Mouse (Mus musculus) embryonic stem cell, embryonic (primary cell): ENCODE data around the gene Flnb.

Source experiments
- CTCF ChIA-PET, 4 experiments: fragments of 300-600 bp in 2 of 4; fragments of 350-600 bp in 2 of 4; sonication (Branson Sonifier 250); formaldehyde crosslinking; loops; one replicate each; lab custom pipeline; 2022; ENCODE audit warnings: inconsistent platforms in 2 of 4; lab: Charles Lee
- POLR2A ChIA-PET, 4 experiments: fragments of 300-600 bp in 2 of 4; fragments of 350-600 bp in 2 of 4; sonication (Branson Sonifier 250); formaldehyde crosslinking; loops; one replicate each; lab custom pipeline; 2022; ENCODE audit warnings: antibody characterized with exemption in 4 of 4, inconsistent platforms in 1 of 4; lab: Charles Lee

Flnb gene

GRCm38 (mm10) chr14:7934166-7934565, 116.4 kb downstream of the Flnb start:
- CTCF ChIA-PET: interaction anchor here in 1 of 4 experiments (0.8 to 1.4 kb wide), 3 partner anchors 10 to 63 kb away, joined by 3 to 4 read pairs (median 3); no protein-coding TSS in a partner anchor
- POLR2A ChIA-PET: interaction anchor here in 3 of 4 experiments (0.8 to 37.5 kb wide), 8 partner anchors 8 to 279 kb away, joined by 3 to 558 read pairs (median 8); partner anchors contain the start of gene Gm45521 (in 2 of the 3)

DNA sequence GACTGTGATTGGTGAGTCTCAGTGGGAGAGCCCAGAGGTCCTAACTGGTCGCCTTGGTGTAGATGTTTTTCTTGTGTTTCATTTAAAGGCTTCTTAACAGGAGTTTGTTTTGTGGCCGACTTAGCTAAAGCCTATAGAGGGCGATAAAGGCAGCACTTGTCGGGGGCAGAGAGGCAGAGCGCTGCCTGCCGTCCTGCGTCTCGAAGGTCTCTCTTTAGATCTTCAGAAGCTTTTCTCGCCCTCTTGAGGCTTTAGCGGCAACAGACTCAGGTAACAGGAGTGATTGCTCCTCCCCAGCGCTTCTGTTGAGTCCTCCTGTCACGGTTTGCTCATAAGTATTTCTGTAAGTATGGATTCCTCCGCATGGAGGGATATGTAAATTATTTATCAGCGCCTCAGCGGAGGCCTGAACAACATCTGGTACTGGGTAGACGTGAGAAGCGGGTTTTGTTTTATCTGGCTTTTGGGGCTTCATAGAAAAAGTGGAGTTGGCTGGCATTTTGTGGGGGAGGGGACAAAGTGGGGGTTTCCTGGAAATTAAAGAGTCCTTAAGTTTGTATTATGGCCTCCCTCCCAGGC, 119.4 kb downstream of the Flnb start:
- CTCF ChIA-PET: interaction anchor here (0.5 to 2.1 kb wide), 29 partner anchors 8 to 131 kb away, joined by 3 to 10 read pairs (median 4); partner anchors contain the start of genes Dnase1l3 (in 2 of the 4), Flnb (in 1 of the 4) and Gm45521 (in 1 of the 4)
- POLR2A ChIA-PET: interaction anchor here (0.6 to 37.5 kb wide), 19 partner anchors 1 to 119 kb away, joined by 3 to 558 read pairs (median 4); partner anchors contain the start of genes Flnb (in 2 of the 4) and Gm45521 (in 2 of the 4)

- CTCF ChIA-PET: interaction anchor here in 2 of 4 experiments (1.4 to 1.9 kb wide), 3 partner anchors 26 to 127 kb away, joined by 3 to 6 read pairs (median 5); no protein-coding TSS in a partner anchor
- POLR2A ChIA-PET: interaction anchor here in 3 of 4 experiments (0.6 to 37.5 kb wide), 10 partner anchors 1 to 274 kb away, joined by 3 to 558 read pairs (median 6); partner anchors contain the start of genes Gm45521 (in 2 of the 3) and Flnb (in 1 of the 3)
Observed at GRCm38 (mm10) chr14:7938809-7939784, 121.3 kb downstream of the Flnb start.

- POLR2A ChIA-PET: interaction anchor here in 3 of 4 experiments (0.7 to 37.5 kb wide), 15 partner anchors 3 to 150 kb away, joined by 3 to 558 read pairs (median 5); partner anchors contain the start of genes Gm45521 (in 2 of the 3), Flnb (in 1 of the 3) and Gm26661 (in 1 of the 3)
- CTCF ChIA-PET: interaction anchor here in 2 of 4 experiments (0.6 to 1.2 kb wide), 2 partner anchors 10 to 26 kb away, joined by 3 to 6 read pairs; no protein-coding TSS in a partner anchor
Observed at GRCm38 (mm10) chr14:7941413-7941812, 123.7 kb downstream of the Flnb start.

- ChIA-PET CTCF (interaction anchor here in 3 of 4 experiments (0.5 to 2.1 kb wide), 5 partner anchors 10 to 54 kb away, joined by 6 to 9 read pairs (median 7); partner anchors contain the start of gene Gm45521 (in 1 of the 3)), POLR2A (interaction anchor here in 3 of 4 experiments (1.0 to 37.5 kb wide), 16 partner anchors 5 to 140 kb away, joined by 3 to 558 read pairs (median 6); partner anchors contain the start of genes Gm45521 (in 3 of the 3) and Dnase1l3 (in 1 of the 3))
Observed at GRCm38 (mm10) chr14:7943101-7943800, 125.5 kb downstream of the Flnb start.

DNA sequence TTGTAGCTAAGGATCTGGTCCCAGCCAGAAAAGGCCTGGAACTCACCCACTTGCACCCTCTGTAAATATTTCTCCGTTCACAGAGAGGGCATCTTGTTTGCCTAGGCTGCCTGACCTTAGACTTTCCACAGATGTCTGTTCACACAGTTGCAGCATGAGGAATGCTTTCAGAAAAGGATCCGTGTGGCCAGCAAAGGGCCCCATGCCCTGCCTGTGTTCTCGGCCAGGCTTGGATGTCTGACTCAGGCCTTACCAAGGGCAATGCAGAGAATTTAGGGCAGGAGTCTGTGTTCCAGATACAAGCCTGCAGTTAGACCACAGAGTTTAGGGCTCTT, 126.0 kb downstream of the Flnb start:
- POLR2A ChIA-PET: interaction anchor here in 3 of 4 experiments (0.6 to 37.5 kb wide), 19 partner anchors 6 to 141 kb away, joined by 3 to 558 read pairs (median 3); partner anchors contain the start of genes Gm45521 (in 3 of the 3) and Dnase1l3 (in 1 of the 3)

DNA sequence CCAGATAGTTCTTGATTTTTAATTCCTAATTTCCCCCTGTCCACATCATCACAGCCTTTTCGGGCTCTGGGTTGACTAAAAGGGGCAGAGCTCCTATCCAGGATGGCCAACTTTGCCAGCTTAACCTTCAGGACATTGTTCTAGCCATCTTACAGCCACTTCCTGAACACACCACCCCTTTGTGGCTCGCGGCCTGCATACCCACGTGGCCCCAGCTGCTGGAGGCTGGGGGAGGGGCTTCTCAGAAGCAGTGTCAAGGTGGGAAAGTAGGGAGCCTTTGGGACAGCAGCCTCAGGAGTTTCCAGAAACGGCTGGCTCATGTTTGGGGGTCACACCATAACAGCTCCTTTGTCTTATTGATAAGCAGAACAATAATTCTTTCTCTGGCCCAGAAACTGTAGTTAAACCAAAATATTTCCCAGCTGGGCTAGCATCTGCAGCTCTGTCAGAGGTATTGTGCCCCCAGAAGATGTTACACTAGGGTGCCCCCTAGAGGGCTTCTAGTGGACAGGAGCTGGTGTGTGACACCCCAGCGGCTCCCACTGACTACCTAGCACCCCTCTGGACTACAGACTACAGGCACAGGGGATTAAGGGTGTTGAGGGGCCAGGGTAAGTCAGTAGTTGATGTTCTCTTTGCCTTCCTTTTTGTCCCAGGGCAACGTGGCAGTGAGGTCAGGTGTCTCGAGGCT, 126.7 kb downstream of the Flnb start:
- CTCF ChIA-PET: interaction anchor here (0.6 to 2.4 kb wide), 31 partner anchors 8 to 153 kb away, joined by 3 to 18 read pairs (median 4); partner anchors contain the start of genes Gm45521 (in 2 of the 4), Dnase1l3 (in 1 of the 4), Flnb (in 1 of the 4) and Gm26661 (in 1 of the 4)
- POLR2A ChIA-PET: interaction anchor here in 3 of 4 experiments (0.6 to 37.5 kb wide), 22 partner anchors 6 to 142 kb away, joined by 3 to 558 read pairs (median 4); partner anchors contain the start of gene Gm45521 (in 3 of the 3)

More for the DNA sequence above, 126.0 kb downstream of the Flnb start:
- CTCF ChIA-PET: interaction anchor here (0.7 to 2.1 kb wide), 12 partner anchors 9 to 93 kb away, joined by 3 to 17 read pairs (median 6); partner anchors contain the start of gene Gm45521 (in 1 of the 4)

GRCm38 (mm10) chr14:7945261-7945660, 127.5 kb downstream of the Flnb start:
- ChIA-PET POLR2A (interaction anchor here in 3 of 4 experiments (0.7 to 37.5 kb wide), 16 partner anchors 7 to 143 kb away, joined by 3 to 558 read pairs (median 5); partner anchors contain the start of gene Gm45521 (in 3 of the 3)), CTCF (interaction anchor here (0.7 to 2.4 kb wide), 25 partner anchors 8 to 154 kb away, joined by 3 to 18 read pairs (median 4); partner anchors contain the start of genes Gm45521 (in 2 of the 4), Dnase1l3 (in 1 of the 4) and Gm26661 (in 1 of the 4))

- ChIA-PET CTCF (interaction anchor here in 1 of 4 experiments (0.7 to 1.8 kb wide), 2 partner anchors 13 to 14 kb away, joined by 3 to 5 read pairs; no protein-coding TSS in a partner anchor), POLR2A (interaction anchor here in 2 of 4 experiments (0.6 to 37.5 kb wide), 13 partner anchors 1 to 224 kb away, joined by 3 to 558 read pairs (median 4); partner anchors contain the start of genes Flnb (in 2 of the 2) and Gm45521 (in 1 of the 2))
Observed at GRCm38 (mm10) chr14:7951234-7951633, 133.5 kb downstream of the Flnb start.

GRCm38 (mm10) chr14:7952610-7953254, 135.0 kb downstream of the Flnb start:
- ChIA-PET CTCF (interaction anchor here in 3 of 4 experiments (0.9 to 2.8 kb wide), 13 partner anchors 8 to 45 kb away, joined by 3 to 17 read pairs (median 7); no protein-coding TSS in a partner anchor), POLR2A (interaction anchor here (0.6 to 37.5 kb wide), 88 partner anchors 1 to 450 kb away, joined by 3 to 558 read pairs (median 5); partner anchors contain the start of genes Flnb (in 3 of the 4), Gm26661 (in 2 of the 4), Kctd6 (in 2 of the 4) and Abhd6 (in 1 of the 4))

- POLR2A ChIA-PET: interaction anchor here (0.6 to 37.5 kb wide), 84 partner anchors 2 to 415 kb away, joined by 3 to 558 read pairs (median 6); partner anchors contain the start of genes Flnb (in 3 of the 4), Gm26661 (in 3 of the 4), Kctd6 (in 2 of the 4) and Abhd6 (in 1 of the 4)
- CTCF ChIA-PET: interaction anchor here (0.6 to 2.8 kb wide), 16 partner anchors 9 to 507 kb away, joined by 3 to 17 read pairs (median 6); no protein-coding TSS in a partner anchor
Observed at GRCm38 (mm10) chr14:7954071-7954471, 136.3 kb downstream of the Flnb start.

GRCm38 (mm10) chr14:7956427-7956826, 138.7 kb downstream of the Flnb start:
- ChIA-PET CTCF (interaction anchor here (0.6 to 2.9 kb wide), 11 partner anchors 8 to 390 kb away, joined by 3 to 18 read pairs (median 4); no protein-coding TSS in a partner anchor), POLR2A (interaction anchor here in 3 of 4 experiments (0.7 to 37.5 kb wide), 24 partner anchors 4 to 491 kb away, joined by 3 to 558 read pairs (median 4); partner anchors contain the start of genes Gm45521 (in 1 of the 3) and Kctd6 (in 1 of the 3))

DNA sequence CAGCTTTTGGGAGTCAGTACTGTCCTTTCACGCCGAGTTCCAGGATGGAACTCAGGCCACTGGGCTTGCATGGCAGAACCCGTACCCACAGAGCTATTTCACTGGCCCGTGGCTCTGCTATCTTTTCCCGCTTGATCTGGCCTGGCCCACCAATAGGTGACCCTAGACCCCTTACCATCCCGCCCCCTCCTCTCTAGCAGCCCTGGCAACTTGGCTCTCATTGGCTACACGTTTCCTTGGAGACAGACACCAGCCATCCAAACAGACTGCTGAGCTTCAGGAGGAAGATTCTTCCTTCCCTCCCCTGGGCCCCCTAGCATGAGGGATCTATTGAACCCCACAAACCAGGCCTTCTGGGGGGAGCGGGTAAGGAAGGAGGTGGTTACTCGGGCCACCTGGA, 139.3 kb downstream of the Flnb start, which contains the start of gene Gm45521:
Gm45521 (plus strand) TSS at position 240 of the 400 bp plus-strand sequence.
- POLR2A ChIA-PET: interaction anchor here in 3 of 4 experiments (0.8 to 37.5 kb wide), 24 partner anchors 5 to 257 kb away, joined by 3 to 558 read pairs (median 4); partner anchors contain the start of genes Gm45521 (in 1 of the 3) and Kctd6 (in 1 of the 3)
- CTCF ChIA-PET: interaction anchor here (0.7 to 2.9 kb wide), 9 partner anchors 12 to 390 kb away, joined by 3 to 18 read pairs (median 5); no protein-coding TSS in a partner anchor

DNA sequence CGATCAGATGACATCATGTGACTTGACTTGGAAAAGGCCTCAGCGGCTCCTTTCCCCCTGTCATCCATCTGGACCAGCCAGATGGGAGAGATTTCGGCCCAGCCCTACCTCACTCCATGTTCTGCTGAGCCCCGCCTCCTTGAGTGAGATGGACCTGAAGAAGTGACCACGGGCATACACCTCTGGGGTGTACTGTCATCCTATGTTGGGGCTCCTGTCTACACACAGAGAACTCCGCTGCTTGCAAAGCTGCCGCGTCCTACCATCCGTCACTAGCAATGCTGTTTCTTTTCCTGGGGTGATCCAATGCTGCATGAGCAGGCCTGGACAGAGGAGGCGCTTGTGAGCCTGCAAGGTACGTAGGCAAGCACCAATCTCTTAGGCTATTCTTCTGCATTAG, 142.9 kb downstream of the Flnb start:
- POLR2A ChIA-PET: interaction anchor here in 2 of 4 experiments (0.8 to 33.8 kb wide), 7 partner anchors 8 to 142 kb away, joined by 3 to 558 read pairs (median 7); partner anchors contain the start of genes Abhd6 (in 1 of the 2) and Flnb (in 1 of the 2)
- CTCF ChIA-PET: interaction anchor here (0.6 to 3.2 kb wide), 10 partner anchors 11 to 150 kb away, joined by 3 to 12 read pairs (median 4); partner anchors contain the start of gene Dnase1l3 (in 1 of the 4)
